Mouse (Mus musculus) thymus, adult 2 months (tissue): ENCODE results near the gene Ccdc87. TPM values are rescaled to one million over a fixed set of nuclear protein-coding genes. Genes with fewer than 3 reads are reported as not detected.

Experiments used
- DNase-seq: peaks from one replicate; pipeline ENCODE4 v3.0.0; 2021
- H3K27ac ChIP-seq: fragments of 200-500 bp; 2 replicates; pipeline ENCODE4 v1.5.1; 2012; ENCODE audit warnings: low read length, control low read depth; ENCODE audit not compliant: control insufficient read depth, insufficient read depth
- H3K27me3 ChIP-seq: fragments of 200-500 bp; 2 replicates; pipeline ENCODE4 v1.6.1; 2012; ENCODE audit warnings: mild to moderate bottlenecking, low read length, moderate library complexity, mixed read lengths; ENCODE audit not compliant: control insufficient read depth, insufficient read depth
- H3K36me3 ChIP-seq: fragments of 200-500 bp; 2 replicates; pipeline ENCODE4 v1.6.1; 2012; ENCODE audit warnings: mild to moderate bottlenecking, low read length, moderate library complexity; ENCODE audit not compliant: control insufficient read depth, insufficient read depth
- H3K4me1 ChIP-seq: fragments of 200-500 bp; replicated peaks from 2 replicates; pipeline ENCODE4 v1.6.1; 2012; ENCODE audit warnings: low read length; ENCODE audit not compliant: control insufficient read depth, insufficient read depth
- H3K4me3 ChIP-seq: fragments of 200-500 bp; 2 replicates; pipeline ENCODE4 v1.5.1; 2012; ENCODE audit warnings: mild to moderate bottlenecking, low read length, control low read depth, moderate library complexity; ENCODE audit not compliant: control insufficient read depth, insufficient read depth
- CTCF ChIP-seq: fragments of 200-500 bp; IDR thresholded peaks from 2 replicates; pipeline ENCODE4 v1.5.1; 2012; ENCODE audit warnings: mild to moderate bottlenecking, control low read depth, low read length, moderate library complexity, borderline replicate concordance; ENCODE audit not compliant: control insufficient read depth, poor library complexity, insufficient read depth; ENCODE audit errors: extremely low read depth
- POLR2A ChIP-seq: fragments of 200-500 bp; IDR thresholded peaks from 2 replicates; pipeline ENCODE4 v1.6.1; 2012; ENCODE audit warnings: mild to moderate bottlenecking, low read length, control low read depth, moderate library complexity; ENCODE audit not compliant: control insufficient read depth, poor library complexity, insufficient read depth; ENCODE audit errors: extremely low read depth
- WGBS: fragments of 180-500 bp; shearing (Covaris S2); methylation state at CpG from one replicate; pipeline ENCODE4 v1.1.7; 2018; 5-methylcytosine and 5-hydroxymethylcytosine counted together
- polyA plus RNA-seq: library from polyadenylated mRNA; depleted of rRNA; stranded (reverse); fragments of >200 nt; gene quantifications from 2 replicates; pipeline ENCODE4 v1.2.3, GENCODE M21; 2012

The Ccdc87 gene
- polyA plus RNA-seq, 1 experiment = 0.19 TPM

GRCm38 (mm10) chr19:4813015-4813414 lies 26.2 kb upstream of the Ccdc87 start:
- Histone ChIP-seq H3K27ac (no peak overlapping the region), H3K4me3 (no peak overlapping the region), H3K27me3 (no peaks in the 10 kb centered on the region), H3K36me3 (no peaks in the 10 kb centered on the region), H3K4me1 (peaks cover 3% of the 10 kb centered on the region)
- TF ChIP-seq POLR2A = no peak
- TF ChIP-seq CTCF = no peak
- peak; percentile 25 for DNase-seq
- 93% methylated on average over 6 of the region's 6 CpGs for WGBS

GRCm38 (mm10) chr19:4817182-4817835 lies 21.9 kb upstream of the Ccdc87 start:
- TF ChIP-seq POLR2A (no peak), CTCF (no peak)
- WGBS = 94% methylated on average over 1 of the region's 1 CpGs
- Histone ChIP-seq H3K27me3 (no peaks in the 10 kb centered on the region), H3K36me3 (no peaks in the 10 kb centered on the region), H3K4me3 (no peak overlapping the region), H3K4me1 (no peaks in the 10 kb centered on the region; the same call in 1 of the 2 replicates), H3K27ac (no peak overlapping the region)
- no peak for DNase-seq

GRCm38 (mm10) chr19:4820678-4821303 lies 18.4 kb upstream of the Ccdc87 start:
- DNase-seq = no peak
- Histone ChIP-seq H3K4me3 (no peak overlapping the region), H3K4me1 (no peaks in the 10 kb centered on the region), H3K27me3 (no peaks in the 10 kb centered on the region), H3K36me3 (no peaks in the 10 kb centered on the region), H3K27ac (no peak overlapping the region)
- WGBS = 93% methylated on average over 5 of the region's 5 CpGs
- TF ChIP-seq POLR2A (no peak), CTCF (no peak)

DNA sequence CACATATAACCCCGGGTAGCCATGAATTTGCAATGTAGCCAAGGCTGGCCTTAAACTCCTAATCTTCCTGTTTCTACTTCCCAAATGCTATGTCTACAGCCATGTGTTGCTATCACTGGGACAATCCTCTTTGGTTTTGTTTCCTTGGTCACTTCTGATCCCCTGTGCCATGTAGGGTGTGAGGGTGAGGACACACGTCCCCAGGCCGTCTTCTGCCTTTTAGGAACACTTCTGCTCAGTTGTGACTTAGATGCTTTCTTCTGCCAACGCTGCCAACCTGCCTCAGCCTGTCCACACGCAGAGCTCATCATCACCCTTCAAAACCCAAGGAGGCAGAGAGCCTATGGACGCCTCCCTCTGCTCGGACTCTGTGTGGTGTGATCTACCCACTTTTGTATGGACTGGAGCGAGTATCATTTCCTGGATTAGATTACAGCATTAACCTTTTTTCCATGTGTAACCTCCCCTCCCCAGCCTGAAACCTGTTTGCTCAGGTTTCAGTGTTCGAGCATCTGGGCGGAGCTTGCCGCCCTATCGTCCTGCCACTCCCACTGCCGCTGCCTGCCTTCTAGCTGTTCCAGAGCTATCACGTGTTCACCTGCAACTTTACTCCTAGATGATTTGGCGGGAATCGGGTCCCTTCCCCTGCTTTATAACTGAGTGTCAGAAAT lies 10.6 kb upstream of the Ccdc87 start:
- TF ChIP-seq CTCF (no peak), POLR2A (no peak)
- Histone ChIP-seq H3K4me1 (no peaks in the 10 kb centered on the region), H3K4me3 (no peak overlapping the region), H3K36me3 (no peaks in the 10 kb centered on the region), H3K27ac (no peak overlapping the region), H3K27me3 (no peaks in the 10 kb centered on the region)
- 92% methylated on average over 16 of the region's 16 CpGs for WGBS
- DNase-seq = no peak

- TF ChIP-seq CTCF (no peak), POLR2A (no peak)
- Histone ChIP-seq H3K4me1 (no peaks in the 10 kb centered on the region), H3K36me3 (no peaks in the 10 kb centered on the region), H3K27ac (no peak overlapping the region), H3K4me3 (no peak overlapping the region), H3K27me3 (no peaks in the 10 kb centered on the region)
- DNase-seq = no peak
- 94% methylated on average over 7 of the region's 7 CpGs for WGBS
These were observed 10.0 kb upstream of the Ccdc87 start for GRCm38 (mm10) chr19:4829156-4829555.

DNA sequence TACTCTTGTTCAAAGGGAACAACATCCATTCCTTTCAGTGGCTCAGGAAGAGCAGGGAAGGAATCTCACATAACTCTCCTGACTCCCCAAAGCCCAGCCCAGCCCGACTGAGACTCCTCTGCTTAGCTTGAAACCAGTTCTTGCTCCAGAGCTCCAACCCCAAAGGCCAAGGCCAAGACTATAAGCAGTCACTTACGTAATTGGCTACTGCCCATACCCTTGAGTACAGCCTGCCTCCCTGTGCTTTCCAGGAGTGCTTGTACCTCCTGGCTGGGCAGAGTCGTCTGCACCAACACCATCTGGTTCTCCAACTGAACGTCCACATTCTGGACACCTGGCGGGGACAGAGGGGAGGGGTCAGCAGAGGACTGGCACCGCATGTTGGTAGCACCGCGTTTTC lies 5.2 kb upstream of the Ccdc87 start:
- 95% methylated on average over 8 of the region's 8 CpGs for WGBS
- no peak overlapping the region for H3K27ac ChIP-seq
- H3K4me3 ChIP-seq = no peak overlapping the region
- H3K27me3 ChIP-seq = no peaks in the 10 kb centered on the region
- no peaks in the 10 kb centered on the region for H3K36me3 ChIP-seq
- no peak for DNase-seq
- TF ChIP-seq CTCF (no peak), POLR2A (no peak)
- peaks cover 7% of the 10 kb centered on the region for H3K4me1 ChIP-seq

GRCm38 (mm10) chr19:4836096-4836495 lies 3.1 kb upstream of the Ccdc87 start:
- no peaks in the 10 kb centered on the region; the same call in 1 of the 2 replicates for H3K27me3 ChIP-seq
- H3K27ac ChIP-seq = no peak overlapping the region
- TF ChIP-seq POLR2A (no peak), CTCF (no peak)
- no peak overlapping the region for H3K4me3 ChIP-seq
- WGBS = 98% methylated on average over 2 of the region's 2 CpGs
- H3K36me3 ChIP-seq = no peaks in the 10 kb centered on the region
- H3K4me1 ChIP-seq = peaks cover 15% of the 10 kb centered on the region
- no peak for DNase-seq
